Mouse (Mus musculus): ENCODE results near the gene Rhbdl1.

The Rhbdl1 gene

GRCm38 (mm10) chr17:25837076-25837410, at the start of gene Rhbdl1:
Gene Rhbdl1 (minus strand): TSS chr17:25837295.
- TF ChIP-seq GATA4 (IDR thresholded peaks at IDR 0.05; ENCODE audit: insufficient replicate concordance, low read length): no peak

DNA sequence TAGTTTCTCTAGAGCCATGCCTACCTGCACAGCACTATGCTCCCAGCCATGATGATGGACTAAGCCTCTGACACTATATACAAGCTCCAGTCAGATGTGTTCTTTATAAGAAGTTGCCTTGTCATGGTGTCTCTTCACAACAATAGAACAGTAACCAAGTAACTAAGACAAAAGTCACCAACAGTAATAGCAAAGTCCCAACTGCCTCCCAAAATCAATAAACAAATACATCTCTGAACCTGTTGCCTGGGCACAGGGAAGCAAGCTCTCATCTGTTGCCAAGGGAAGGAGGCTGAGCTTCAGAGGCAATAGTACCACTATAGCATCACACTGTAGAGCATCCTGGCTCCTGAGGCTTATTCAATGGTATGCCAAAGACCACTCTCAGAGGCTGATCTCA, 49.7 kb upstream of the Rhbdl1 start:
- no peak for TF ChIP-seq GATA4 (IDR thresholded peaks at IDR 0.05; ENCODE audit: insufficient replicate concordance, low read length)

GRCm38 (mm10) chr17:25885636-25886035, 48.5 kb upstream of the Rhbdl1 start:
- no peak for TF ChIP-seq GATA4 (IDR thresholded peaks at IDR 0.05; ENCODE audit: insufficient replicate concordance, low read length)

DNA sequence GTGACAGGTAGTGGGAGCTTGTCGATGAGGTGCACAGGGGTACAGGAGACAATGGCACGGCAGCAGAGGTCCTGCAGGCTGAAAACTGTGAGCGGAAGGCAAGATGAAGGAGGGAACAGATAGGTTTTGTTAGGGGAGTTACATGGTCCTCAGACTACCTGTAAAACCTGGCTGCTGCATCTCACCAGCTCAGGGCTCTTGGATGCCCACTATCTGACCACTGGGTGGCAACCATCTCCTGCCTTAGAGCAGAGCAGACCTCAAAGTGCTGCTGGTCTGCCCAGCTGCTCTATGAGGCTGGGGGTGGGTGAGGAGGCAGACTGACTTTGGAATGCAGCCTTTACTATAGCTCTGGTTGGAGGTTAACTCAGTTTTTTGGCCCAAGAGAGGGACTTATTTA, 46.7 kb upstream of the Rhbdl1 start:
- no peak for TF ChIP-seq GATA4 (IDR thresholded peaks at IDR 0.05; ENCODE audit: insufficient replicate concordance, low read length)

GRCm38 (mm10) chr17:25883268-25883667, 46.2 kb upstream of the Rhbdl1 start:
- TF ChIP-seq GATA4 (IDR thresholded peaks at IDR 0.05; ENCODE audit: insufficient replicate concordance, low read length): no peak

DNA sequence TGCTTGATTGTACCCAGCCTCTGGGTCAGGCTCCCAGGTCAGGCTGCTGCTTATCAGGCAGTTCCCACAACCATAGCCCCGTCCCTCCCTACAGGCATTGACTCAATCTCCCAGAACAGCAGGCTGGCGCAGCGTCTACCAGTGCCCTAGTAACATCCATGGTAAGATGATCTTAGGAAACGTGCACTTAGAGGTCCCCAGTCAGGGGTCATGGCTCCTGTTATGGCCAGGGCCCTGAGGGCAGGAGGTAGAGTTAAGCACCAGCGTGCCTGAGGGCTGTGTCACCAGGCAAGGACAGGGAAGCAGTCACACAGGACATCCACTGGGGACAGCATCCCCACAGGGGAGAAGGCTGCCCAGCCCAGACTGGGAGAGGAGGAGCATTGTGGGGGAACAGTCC, 45.2 kb upstream of the Rhbdl1 start:
- no peak for TF ChIP-seq GATA4 (IDR thresholded peaks at IDR 0.05; ENCODE audit: insufficient replicate concordance, low read length)

- no peak for TF ChIP-seq GATA4 (IDR thresholded peaks at IDR 0.05; ENCODE audit: insufficient replicate concordance, low read length)
Observed at GRCm38 (mm10) chr17:25881691-25882090, 44.6 kb upstream of the Rhbdl1 start.

DNA sequence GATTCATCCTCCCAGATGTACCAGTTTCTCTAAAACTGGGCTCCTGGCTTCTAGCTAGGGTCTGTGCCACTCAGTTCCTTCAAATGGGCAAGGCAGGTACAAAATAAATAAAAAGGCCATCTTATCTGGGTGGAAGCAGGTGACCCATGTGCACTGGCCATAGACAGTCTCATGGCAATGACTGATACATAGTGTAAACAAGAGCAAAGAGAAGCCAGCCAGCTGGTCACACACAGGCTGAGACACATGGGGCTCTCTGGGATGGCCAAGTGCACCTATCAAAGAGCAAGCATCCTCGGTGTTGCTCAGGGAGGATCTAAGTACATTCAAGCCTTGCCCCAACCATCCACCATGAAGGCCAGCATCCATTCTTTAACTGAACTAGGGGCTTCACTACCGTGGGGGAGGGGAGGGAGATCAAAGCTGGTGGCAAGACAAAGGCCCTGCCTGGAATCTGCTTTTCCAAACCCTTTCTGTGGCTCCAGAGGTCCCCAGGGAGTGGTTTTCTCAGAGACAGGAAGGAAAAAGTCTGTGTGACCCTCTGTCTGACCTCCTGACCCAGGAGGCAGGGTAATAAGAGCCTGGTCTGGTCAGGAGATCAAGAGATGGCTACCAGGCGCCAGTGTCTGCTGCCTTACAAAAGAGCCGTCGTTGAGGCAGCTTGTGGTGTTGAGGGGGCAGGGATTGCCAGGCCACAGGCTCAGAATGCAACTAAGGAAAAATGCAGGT, 44.0 kb upstream of the Rhbdl1 start:
- TF ChIP-seq GATA4 (IDR thresholded peaks at IDR 0.05; ENCODE audit: insufficient replicate concordance, low read length): no peak

DNA sequence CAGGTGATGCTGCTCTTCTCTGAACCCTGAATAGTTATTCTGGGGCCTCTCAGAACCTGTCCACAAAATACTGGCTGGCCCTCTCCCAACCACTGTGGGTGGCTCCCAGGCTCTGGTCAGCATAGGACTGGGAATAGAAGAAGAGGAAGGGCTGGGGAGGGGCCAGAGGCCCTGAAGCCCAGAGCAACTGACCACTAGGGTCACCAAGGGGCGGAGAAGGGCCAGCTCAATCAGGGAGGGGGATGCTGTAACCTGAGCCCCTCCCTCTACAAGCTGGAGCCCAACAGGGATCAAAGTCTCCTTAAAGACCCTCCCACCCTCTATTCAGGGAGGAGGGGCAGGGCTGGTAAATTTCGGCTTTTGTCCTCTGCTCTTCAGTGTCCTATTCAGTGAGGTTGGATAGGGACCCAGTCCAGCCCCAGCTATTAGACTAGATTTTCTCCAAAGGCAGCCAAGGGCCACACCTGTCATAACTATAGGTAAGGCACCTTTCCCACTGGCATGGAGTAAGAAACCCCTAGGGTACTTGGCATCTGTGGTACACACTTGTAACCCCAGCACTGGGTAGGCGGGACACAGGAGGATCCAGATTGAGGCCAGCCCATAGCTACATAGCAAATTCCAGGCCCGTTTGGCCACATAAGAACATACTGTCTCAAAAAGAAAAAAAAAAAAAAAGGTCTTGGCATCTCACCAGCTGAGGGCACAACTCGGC, 43.3 kb upstream of the Rhbdl1 start, which contains the start of gene Wfikkn1:
Gene Wfikkn1, minus strand, starts transcription at position 663 of the 715 bp plus-strand sequence.
- no peak for TF ChIP-seq GATA4 (IDR thresholded peaks at IDR 0.05; ENCODE audit: insufficient replicate concordance, low read length)

- TF ChIP-seq GATA4 (IDR thresholded peaks at IDR 0.05; ENCODE audit: insufficient replicate concordance, low read length): no peak
Observed at GRCm38 (mm10) chr17:25879750-25880149, 42.7 kb upstream of the Rhbdl1 start.

DNA sequence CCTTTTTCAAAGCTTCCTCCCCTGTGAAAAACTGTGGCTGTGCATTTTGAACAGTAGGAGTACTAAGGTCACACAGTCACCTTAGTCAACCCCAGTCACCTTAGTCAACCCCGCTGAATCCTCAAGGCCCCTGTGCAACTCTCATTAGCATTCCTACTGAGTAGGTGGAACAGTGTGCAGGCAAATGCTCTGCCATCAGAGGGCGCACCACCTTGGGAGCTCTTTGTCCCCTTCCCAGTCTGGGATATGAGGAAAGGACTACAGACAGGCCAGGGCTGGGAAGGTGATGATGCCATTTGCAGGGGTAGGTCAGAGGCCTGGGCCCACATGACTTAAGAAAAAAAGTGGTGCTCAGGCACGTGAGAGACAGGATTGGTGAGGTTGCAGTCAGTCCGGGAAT, 42.2 kb upstream of the Rhbdl1 start:
- TF ChIP-seq GATA4 (IDR thresholded peaks at IDR 0.05; ENCODE audit: insufficient replicate concordance, low read length): no peak

DNA sequence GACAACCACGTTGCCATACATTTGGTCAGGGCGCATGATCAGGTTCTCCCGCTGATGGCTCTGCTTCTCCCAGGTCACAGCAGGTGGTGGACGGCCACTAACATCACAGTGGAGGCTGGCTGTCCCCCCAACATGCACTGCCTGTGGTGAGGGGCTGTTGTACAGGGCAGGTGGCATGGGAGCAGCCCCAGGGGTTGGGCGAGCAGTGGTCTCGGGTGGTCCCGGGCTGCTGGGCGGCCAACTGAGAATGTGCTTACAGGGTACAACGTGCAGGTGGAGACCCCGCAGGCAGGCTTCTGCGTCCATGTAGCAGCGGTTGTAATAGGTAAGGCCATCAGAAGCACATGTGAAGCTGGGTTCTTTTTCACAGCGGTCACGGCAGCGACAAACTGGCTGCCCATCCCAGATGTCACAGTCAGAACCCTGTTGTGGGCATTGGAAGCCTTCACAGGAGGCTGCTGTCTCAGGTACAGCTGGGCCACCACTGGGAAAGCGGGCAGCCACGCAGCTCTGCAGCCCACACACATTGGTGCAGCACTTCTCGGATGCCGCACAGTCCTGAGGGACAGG, 41.6 kb upstream of the Rhbdl1 start:
- TF ChIP-seq GATA4 (IDR thresholded peaks at IDR 0.05; ENCODE audit: insufficient replicate concordance, low read length): no peak

DNA sequence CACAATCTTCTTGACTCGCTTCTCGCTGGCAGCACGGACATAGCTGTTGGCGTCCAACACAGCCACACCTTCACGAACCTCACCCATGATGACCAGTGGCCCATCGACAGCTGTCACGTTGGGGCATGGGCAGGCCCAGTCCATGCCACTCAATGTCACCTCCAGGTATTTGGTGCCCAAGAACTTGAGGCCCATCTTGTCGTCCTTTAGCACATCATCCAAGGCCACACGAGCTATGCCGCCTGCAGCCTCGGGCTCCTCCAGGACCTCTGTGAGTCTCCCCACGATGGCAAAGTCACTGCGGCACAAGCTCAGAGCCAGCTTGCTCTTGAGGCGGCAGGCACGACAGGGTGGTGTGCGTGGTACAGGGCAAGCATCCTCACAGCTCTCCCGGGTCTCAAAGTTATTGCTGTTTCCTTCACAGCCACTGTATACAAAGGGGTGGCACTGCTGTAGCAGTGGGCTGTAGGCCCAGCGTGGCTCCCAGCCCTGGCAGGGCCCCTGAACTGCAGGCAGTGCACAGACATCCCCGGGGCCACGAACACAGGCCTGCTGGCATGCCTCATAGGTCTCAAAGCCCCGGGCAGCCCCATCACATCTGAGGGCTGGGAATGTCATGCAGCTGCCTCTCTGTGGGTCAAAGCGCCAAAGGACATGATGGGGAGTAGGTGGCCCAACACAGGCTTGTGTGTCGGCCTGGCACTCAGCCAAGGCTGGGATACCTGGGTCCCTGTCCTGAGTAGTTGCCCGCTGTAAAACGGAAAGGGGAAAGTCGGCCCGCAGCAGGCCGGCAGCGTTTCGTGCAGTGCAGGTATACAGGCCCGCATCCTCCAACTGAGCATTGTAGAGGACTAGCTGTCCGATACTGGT, 40.9 kb upstream of the Rhbdl1 start:
- no peak for TF ChIP-seq GATA4 (IDR thresholded peaks at IDR 0.05; ENCODE audit: insufficient replicate concordance, low read length)

DNA sequence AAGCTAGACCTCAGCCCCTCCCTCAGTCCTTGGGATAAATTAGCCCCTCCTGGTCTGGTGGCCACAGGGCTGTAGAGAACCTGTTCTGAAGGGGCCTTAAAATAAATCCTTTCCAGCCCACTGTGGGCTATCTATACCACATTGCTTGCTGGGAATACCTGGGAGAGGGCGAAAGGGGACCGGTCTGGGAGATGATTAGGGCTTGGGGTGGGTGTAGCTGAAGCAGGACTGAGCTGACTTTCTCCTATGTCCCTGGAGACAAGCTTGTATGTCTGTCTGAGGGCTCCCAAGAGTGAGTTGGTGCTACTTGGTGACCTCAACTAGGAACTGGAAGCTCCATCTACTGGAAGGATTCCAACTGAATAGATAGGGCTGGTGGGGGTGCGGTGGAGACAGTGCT, 39.9 kb upstream of the Rhbdl1 start:
- no peak for TF ChIP-seq GATA4 (IDR thresholded peaks at IDR 0.05; ENCODE audit: insufficient replicate concordance, low read length)

GRCm38 (mm10) chr17:25876347-25876915, 39.3 kb upstream of the Rhbdl1 start:
- TF ChIP-seq GATA4 (IDR thresholded peaks at IDR 0.05; ENCODE audit: insufficient replicate concordance, low read length): no peak

Measured in liver, adult (tissue).